Mouse (Mus musculus) liver, embryonic 11.5 days (tissue): ENCODE measurements around the gene Ghrl. TPM values are rescaled to one million over a fixed set of nuclear protein-coding genes. Genes with fewer than 3 reads are reported as not detected.

Experiments
- ATAC-seq: fragments of 200-750 bp; cut with Nextera tagmentation; replicated peaks from 2 replicates; pipeline ENCODE4 v1.8.0; 2017; ENCODE audit warnings: moderate number of reproducible peaks, mild to moderate bottlenecking, moderate TSS enrichment, moderate library complexity; ENCODE audit not compliant: low FRiP score
- DNase-seq: peaks from one replicate; pipeline ENCODE4 v3.0.0-alpha.2; 2017; ENCODE audit warnings: low spot score
- H3K27ac ChIP-seq: fragments of 300-500 bp; sonication (generic); 2 replicates; pipeline ENCODE4 v1.5.1; 2014; ENCODE audit warnings: mild to moderate bottlenecking, low read depth, low read length, control low read depth
- H3K27me3 ChIP-seq: fragments of 300-500 bp; sonication (generic); replicated peaks from 2 replicates; pipeline ENCODE4 v1.6.1; 2014; ENCODE audit warnings: low read length, mixed read lengths; ENCODE audit not compliant: control insufficient read depth, insufficient read depth
- H3K36me3 ChIP-seq: fragments of 300-500 bp; sonication (generic); 2 replicates; pipeline ENCODE4 v1.6.1; 2014; ENCODE audit warnings: mild to moderate bottlenecking, low read length, moderate library complexity, mixed read lengths; ENCODE audit not compliant: control insufficient read depth, insufficient read depth
- H3K4me1 ChIP-seq: fragments of 300-500 bp; sonication (generic); replicated peaks from 2 replicates; pipeline ENCODE4 v1.6.1; 2014; ENCODE audit warnings: low read length, mixed read lengths; ENCODE audit not compliant: control insufficient read depth, insufficient read depth
- H3K4me2 ChIP-seq: fragments of 300-500 bp; sonication (generic); 2 replicates; pipeline ENCODE4 v1.6.1; 2014; ENCODE audit warnings: mild to moderate bottlenecking, control low read depth, moderate library complexity
- H3K4me3 ChIP-seq: fragments of 300-500 bp; sonication (generic); 2 replicates; pipeline ENCODE4 v1.5.1; 2014; ENCODE audit warnings: low read depth, low read length, control low read depth
- H3K9ac ChIP-seq: fragments of 300-500 bp; sonication (generic); 2 replicates; pipeline ENCODE4 v1.6.1; 2014; ENCODE audit warnings: low read depth, low read length, control low read depth
- H3K9me3 ChIP-seq: fragments of 300-500 bp; sonication (generic); 2 replicates; pipeline ENCODE4 v1.6.1; 2016; ENCODE audit warnings: low read length, inconsistent platforms, mixed read lengths; ENCODE audit not compliant: control insufficient read depth
- WGBS: fragments of 180-500 bp; shearing (Covaris S2); extraction: QIAGEN DNeasy Blood & Tissue Kit; methylation state at CpG from one replicate; pipeline ENCODE4 v1.1.7; 2014; 5-methylcytosine and 5-hydroxymethylcytosine counted together
- microRNA-seq: library from miRNA; unstranded; fragments of <30 nt; microRNA quantifications from one replicate; pipeline ENCODE4, GENCODE M21; 2017; ENCODE audit warnings: borderline number of aligned reads
- polyA plus RNA-seq: library from polyadenylated mRNA; unstranded; fragments of >200 nt; fragmentation: Nextera tagmentation; extraction: Ambion mirVana; gene quantifications from 2 replicates; pipeline ENCODE4 v1.2.1, GENCODE M21; 2014

The Ghrl gene
- polyA plus RNA-seq, 1 experiment from 2014 or later = not detected

DNA sequence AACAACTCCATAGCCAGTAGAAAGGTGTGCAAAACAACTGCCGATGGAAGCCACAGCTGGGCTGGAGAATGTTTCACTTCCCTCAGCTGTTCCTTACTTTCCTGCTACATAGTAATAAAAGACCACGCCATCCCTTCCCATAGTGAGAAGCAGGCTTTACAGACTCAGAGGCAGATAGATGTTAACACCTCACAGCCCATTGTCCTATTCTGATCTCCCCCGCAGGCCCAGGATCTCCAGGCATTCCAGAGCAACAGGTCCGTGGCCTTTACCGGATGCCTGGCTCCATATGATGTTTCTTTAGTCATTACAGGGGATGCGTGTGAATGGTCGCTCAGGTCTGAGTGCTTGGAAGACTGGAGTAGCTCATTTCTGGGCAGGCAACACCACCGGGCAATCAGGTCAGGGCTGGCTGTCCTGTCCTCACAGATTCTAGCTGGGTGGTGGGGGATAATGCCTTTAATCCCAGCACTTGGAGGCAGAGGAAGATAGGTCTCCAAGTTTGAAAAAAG lies 52.0 kb downstream of the Ghrl start:
- H3K9me3 ChIP-seq = peaks cover 3% of the 10 kb centered on the region; the same call in 1 of the 2 replicates
- H3K4me3 ChIP-seq = no peak overlapping the region
- ATAC-seq (no peak), DNase-seq (no peak)
- no peak overlapping the region for H3K27ac ChIP-seq
- H3K9ac ChIP-seq = no peak overlapping the region
- 67% methylated on average over 8 of the region's 8 CpGs for WGBS
- no peaks in the 10 kb centered on the region for H3K27me3 ChIP-seq
- no peak overlapping the region for H3K4me2 ChIP-seq
- peaks cover 14% of the 10 kb centered on the region; the same call in 1 of the 2 replicates for H3K4me1 ChIP-seq
- no peaks in the 10 kb centered on the region for H3K36me3 ChIP-seq

Small RNAs within 50 kb of the gene (microRNA-seq; reads per million reads assigned to microRNA genes)
- not detected for gene Mir7042

Other genes with a start within 250 kb of the Ghrl start
- 4.6 and 5.3 TPM in 2 replicates for gene Il17rc, start 248.5 kb downstream of the Ghrl start, polyA plus RNA-seq
- gene Creld1, start 236.6 kb downstream of the Ghrl start, polyA plus RNA-seq = 17.5 and 18.5 TPM in 2 replicates
- gene Prrt3, start 217.9 kb downstream of the Ghrl start, polyA plus RNA-seq = 0.16 TPM in 2 replicates
- gene Emc3, start 188.2 kb downstream of the Ghrl start, polyA plus RNA-seq = 70.8 and 75.8 TPM in 2 replicates
- gene Fancd2, start 188.2 kb downstream of the Ghrl start, polyA plus RNA-seq = 19.1 and 22.7 TPM in 2 replicates
- 0.18 TPM in 2 replicates for gene Fancd2os, start 119.2 kb downstream of the Ghrl start, polyA plus RNA-seq
- 166 and 173 TPM in 2 replicates for gene Brk1, start 115.1 kb downstream of the Ghrl start, polyA plus RNA-seq
- gene Vhl, start 95.9 kb downstream of the Ghrl start, polyA plus RNA-seq = 24.8 and 29.5 TPM in 2 replicates
- gene Irak2, start 81.4 kb downstream of the Ghrl start, polyA plus RNA-seq = 14.1 and 14.8 TPM in 2 replicates
- 1.2 TPM in 2 replicates for gene Tatdn2, start 22.8 kb downstream of the Ghrl start, polyA plus RNA-seq
- 236 and 241 TPM in 2 replicates for gene Sec13, start 20.9 kb upstream of the Ghrl start, polyA plus RNA-seq